Mouse (Mus musculus) urinary bladder, postnatal 0 days (tissue): ENCODE measurements around the gene Med16. TPM values are rescaled to one million over a fixed set of nuclear protein-coding genes. Genes with fewer than 3 reads are reported as not detected.

Experiments
- microRNA-seq: library from miRNA; unstranded; fragments of <30 nt; microRNA quantifications from one replicate; pipeline ENCODE4, GENCODE M21; 2016
- polyA plus RNA-seq: library from polyadenylated mRNA; unstranded; fragments of >200 nt; fragmentation: Nextera tagmentation; extraction: Ambion mirVana; gene quantifications from 2 replicates; pipeline ENCODE4 v1.2.1, GENCODE M21; 2015

Med16 gene
- 33.5 and 34.4 TPM in 2 replicates for polyA plus RNA-seq

GRCm38 (mm10) chr10:79908167-79909091 lies at the start of gene Med16:
Gene Med16, minus strand, starts transcription at chr10:79908923.

DNA sequence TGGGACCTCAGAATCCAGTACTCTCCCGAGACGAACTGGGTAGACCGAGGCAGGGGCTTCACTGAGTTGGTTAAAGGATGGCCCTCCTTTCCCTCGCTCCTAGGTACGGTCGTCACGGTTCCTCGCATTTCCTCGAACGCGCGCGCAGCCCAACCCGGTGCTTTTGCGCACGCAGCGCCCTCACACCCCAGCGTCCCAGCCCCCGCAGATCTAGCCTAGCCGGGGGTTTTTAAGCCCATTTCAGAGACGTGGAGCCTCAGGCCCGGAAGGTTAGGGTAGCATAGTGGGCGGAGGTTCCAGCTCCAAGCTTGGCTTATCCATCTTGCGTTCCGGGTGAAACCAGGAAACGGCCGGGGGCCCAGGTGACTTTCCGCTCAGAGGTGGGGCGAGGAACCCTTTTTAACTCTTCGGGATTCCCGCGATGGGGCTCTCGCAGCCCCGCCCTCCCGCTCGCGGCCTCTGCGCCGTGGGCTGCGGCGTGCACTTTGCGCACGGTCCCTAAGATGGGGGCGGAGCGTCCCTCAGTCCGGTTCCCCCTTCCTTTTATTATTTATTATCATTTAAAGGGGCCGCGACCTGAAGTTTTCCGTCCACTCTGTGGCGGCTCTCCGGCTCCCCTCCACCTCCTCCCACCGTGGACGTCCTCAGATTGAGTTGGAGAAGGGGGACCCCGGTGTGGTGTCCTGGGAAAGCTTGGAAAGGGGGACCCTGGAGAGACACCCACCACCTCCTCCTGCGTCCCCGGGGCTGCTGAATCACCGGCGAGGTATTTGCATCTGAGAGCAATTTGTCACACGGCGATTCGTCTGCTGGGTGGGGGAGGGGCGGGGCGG lies 18.0 kb upstream of the Med16 start, which contains the start of gene Arid3a:
Gene Arid3a, plus strand, starts transcription at position 553 of the 833 bp plus-strand sequence.

GRCm38 (mm10) chr10:79920958-79921535 lies 12.3 kb upstream of the Med16 start, which contains the start of gene R3hdm4:
Gene R3hdm4, minus strand, starts transcription at chr10:79921208.

GRCm38 (mm10) chr10:79916808-79917531 lies 8.2 kb upstream of the Med16 start, which contains the start of gene Kiss1r:
Gene Kiss1r, plus strand, starts transcription at chr10:79916971.

DNA sequence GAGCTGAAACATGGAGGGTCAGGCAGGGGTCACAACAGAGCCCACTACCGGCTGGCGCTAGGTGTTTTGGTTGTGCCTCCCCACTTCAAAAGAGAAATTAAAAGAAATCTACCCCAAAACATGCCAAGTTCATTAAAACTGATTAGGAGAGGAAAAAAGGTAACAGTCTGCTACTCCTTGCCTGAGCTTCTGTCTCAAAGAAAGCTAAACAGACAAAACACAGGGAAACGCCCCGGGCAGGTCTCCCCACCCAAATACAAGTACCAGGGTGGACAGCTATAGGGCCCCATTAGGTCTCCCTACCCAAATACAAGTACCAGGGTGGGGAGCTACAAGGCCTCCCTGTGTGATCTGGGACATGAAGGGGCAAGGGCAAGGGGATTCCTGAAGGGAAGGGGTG lies 1.8 kb upstream of the Med16 start, which contains the start of gene Gm26602:
Gene Gm26602, plus strand, starts transcription at position 301 of the 400 bp plus-strand sequence.

DNA sequence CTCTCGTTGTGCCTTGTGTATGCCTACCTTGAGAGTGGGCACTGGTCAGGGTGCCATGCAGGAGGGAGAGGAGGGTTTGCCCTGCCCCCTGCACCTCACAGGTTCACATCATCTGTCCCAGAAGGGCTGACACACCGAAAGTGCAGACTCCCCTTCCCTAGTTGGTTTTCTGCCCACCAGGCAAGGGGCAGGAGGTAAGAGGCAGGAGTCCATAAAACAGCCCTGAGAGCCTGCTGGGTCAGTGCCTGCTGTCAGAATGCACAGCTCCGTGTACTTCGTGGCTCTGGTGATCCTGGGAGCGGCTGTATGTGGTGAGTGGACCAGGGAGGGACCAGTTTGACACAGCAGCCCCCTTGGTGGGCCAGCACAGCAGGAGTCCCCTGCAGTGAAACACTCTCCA lies 18.1 kb downstream of the Med16 start, which contains the start of gene Cfd:
Gene Cfd, plus strand, starts transcription at position 184 of the 400 bp plus-strand sequence.

GRCm38 (mm10) chr10:79886054-79886453 lies 22.7 kb downstream of the Med16 start, which contains the start of gene Elane:
Gene Elane, plus strand, starts transcription at chr10:79886247.

GRCm38 (mm10) chr10:79874290-79874862 lies 34.3 kb downstream of the Med16 start, which contains the start of the genes Prtn3 and Plppr3:
Gene Prtn3, plus strand, starts transcription at chr10:79874476.
Gene Plppr3, minus strand, starts transcription at chr10:79874634.

DNA sequence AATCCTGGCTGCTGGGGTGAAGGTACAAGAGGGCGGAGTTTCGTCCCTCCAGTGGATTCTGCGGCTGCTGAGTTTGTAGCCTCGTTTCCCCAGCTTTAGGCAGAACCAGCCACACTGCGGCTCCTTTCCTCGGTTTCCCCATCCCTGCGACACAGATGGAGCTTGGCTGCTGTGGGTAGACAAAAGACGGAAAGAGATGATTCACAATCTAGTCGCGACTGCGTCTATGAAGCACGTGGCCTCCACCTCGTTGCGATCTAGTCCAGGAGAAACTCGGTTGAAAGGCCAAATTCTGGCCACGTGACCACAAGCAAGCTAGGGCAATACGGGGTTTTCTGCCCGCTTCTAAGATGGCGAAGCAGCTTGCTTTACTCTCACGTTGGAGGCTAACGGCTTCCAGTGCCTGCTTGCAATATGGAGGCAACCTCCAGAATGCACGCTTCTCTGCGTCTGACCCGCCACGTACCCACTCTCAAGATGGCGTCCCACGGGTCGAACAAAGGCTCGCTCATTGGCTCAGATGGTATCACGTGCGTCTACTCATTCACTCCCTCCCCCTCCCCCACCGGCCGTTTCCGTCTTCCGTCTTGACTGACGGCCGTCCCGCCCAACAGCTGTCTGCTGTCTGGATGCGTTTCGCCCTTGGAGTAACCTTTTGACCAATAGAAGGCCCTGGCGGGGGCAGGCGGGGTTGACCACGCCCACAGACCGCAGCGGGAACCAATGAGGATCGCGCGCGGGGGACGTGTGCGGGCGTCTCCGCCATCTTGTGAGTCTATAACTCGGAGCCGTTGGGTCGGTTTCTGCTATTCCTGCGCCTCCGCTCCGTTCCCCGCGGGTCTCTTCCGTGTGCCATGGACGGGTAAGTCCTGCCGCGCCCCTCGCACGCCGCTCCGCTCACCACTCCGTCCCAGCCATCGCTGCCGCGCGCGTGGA lies 54.6 kb downstream of the Med16 start, which contains the start of gene Ptbp1:
Gene Ptbp1, plus strand, starts transcription at position 568 of the 936 bp plus-strand sequence.

Small RNA genes lying within 50 kb of the gene (microRNA-seq; reads per million reads assigned to microRNA genes)
- gene Mir6910, result not detected

Other genes starting within 250 kb of the Med16 start
- 0.35 and 0.39 TPM in 2 replicates for gene Madcam1, start 244.4 kb downstream of the Med16 start, polyA plus RNA-seq
- gene Tpgs1, start 239.6 kb downstream of the Med16 start, polyA plus RNA-seq, result 47.4 and 51.3 TPM in 2 replicates
- gene Cdc34, start 226.7 kb downstream of the Med16 start, polyA plus RNA-seq, result 63.7 and 68.6 TPM in 2 replicates
- 0.16 and 0.48 TPM in 2 replicates for gene Gzmm, start 219.9 kb downstream of the Med16 start, polyA plus RNA-seq
- gene Bsg, start 204.4 kb downstream of the Med16 start, polyA plus RNA-seq, result 812 and 845 TPM in 2 replicates
- gene Hcn2, start 192.3 kb downstream of the Med16 start, polyA plus RNA-seq, result 0.06 and 0.08 TPM in 2 replicates
- gene Polrmt, start 162.3 kb downstream of the Med16 start, polyA plus RNA-seq, result 14.4 and 14.7 TPM in 2 replicates
- gene Fgf22, start 153.8 kb downstream of the Med16 start, polyA plus RNA-seq, result 0.24 and 0.28 TPM in 2 replicates
- gene Rnf126, start 142.0 kb downstream of the Med16 start, polyA plus RNA-seq, result 50.7 and 60.7 TPM in 2 replicates
- 69.7 and 87.0 TPM in 2 replicates for gene Fstl3, start 131.7 kb downstream of the Med16 start, polyA plus RNA-seq
- gene Prss57, start 118.0 kb downstream of the Med16 start, polyA plus RNA-seq, result 0.12 TPM in 1 of 2 replicates, not detected in the other
- gene Palm, start 115.4 kb downstream of the Med16 start, polyA plus RNA-seq, result 39.7 and 44.2 TPM in 2 replicates
- gene Misp, start 87.9 kb downstream of the Med16 start, polyA plus RNA-seq, result 1.6 and 2.9 TPM in 2 replicates
- gene Ptbp1, start 54.5 kb downstream of the Med16 start, polyA plus RNA-seq, result 109 and 124 TPM in 2 replicates
- 2.3 and 8.8 TPM in 2 replicates for gene Prtn3, start 34.4 kb downstream of the Med16 start, polyA plus RNA-seq
- 2.2 TPM in 2 replicates for gene Plppr3, start 34.3 kb downstream of the Med16 start, polyA plus RNA-seq
- gene Elane, start 22.7 kb downstream of the Med16 start, polyA plus RNA-seq, result 0.13 and 0.16 TPM in 2 replicates
- gene Cfd, start 18.1 kb downstream of the Med16 start, polyA plus RNA-seq, result 0.18 TPM in 1 of 2 replicates, not detected in the other
- gene Gm26602, start 1.9 kb upstream of the Med16 start, polyA plus RNA-seq, result not detected in 2 replicates
- gene Kiss1r, start 8.0 kb upstream of the Med16 start, polyA plus RNA-seq, result 1.2 and 1.3 TPM in 2 replicates
- 125 and 126 TPM in 2 replicates for gene R3hdm4, start 12.3 kb upstream of the Med16 start, polyA plus RNA-seq
- gene Arid3a, start 18.1 kb upstream of the Med16 start, polyA plus RNA-seq, result 4.0 TPM in 2 replicates
- 52.5 and 55.6 TPM in 2 replicates for gene Wdr18, start 51.2 kb upstream of the Med16 start, polyA plus RNA-seq
- gene Grin3b, start 61.8 kb upstream of the Med16 start, polyA plus RNA-seq, result 0.07 and 0.13 TPM in 2 replicates
- gene Tmem259, start 75.4 kb upstream of the Med16 start, polyA plus RNA-seq, result 15.3 and 18.7 TPM in 2 replicates
- gene Cnn2, start 79.7 kb upstream of the Med16 start, polyA plus RNA-seq, result 662 and 733 TPM in 2 replicates
- gene Abca7, start 87.6 kb upstream of the Med16 start, polyA plus RNA-seq, result 2.9 and 3.0 TPM in 2 replicates
- gene Arhgap45, start 107.7 kb upstream of the Med16 start, polyA plus RNA-seq, result 5.5 and 10.3 TPM in 2 replicates
- 94.2 and 108 TPM in 2 replicates for gene Polr2e, start 130.9 kb upstream of the Med16 start, polyA plus RNA-seq
- gene Gpx4, start 138.2 kb upstream of the Med16 start, polyA plus RNA-seq, result 724 and 745 TPM in 2 replicates
- gene Sbno2, start 196.6 kb upstream of the Med16 start, polyA plus RNA-seq, result 14.6 and 18.7 TPM in 2 replicates
- 11.9 and 12.4 TPM in 2 replicates for gene Stk11, start 206.9 kb upstream of the Med16 start, polyA plus RNA-seq
- 604 and 621 TPM in 2 replicates for gene Atp5d, start 229.7 kb upstream of the Med16 start, polyA plus RNA-seq
- 2.1 and 2.4 TPM in 2 replicates for gene Cbarp, start 231.9 kb upstream of the Med16 start, polyA plus RNA-seq
- 7.5 and 7.6 TPM in 2 replicates for gene Midn, start 239.3 kb upstream of the Med16 start, polyA plus RNA-seq